Comparison of ENCODE assay signal across 21 mouse cellular contexts in the genomic region with DNA sequence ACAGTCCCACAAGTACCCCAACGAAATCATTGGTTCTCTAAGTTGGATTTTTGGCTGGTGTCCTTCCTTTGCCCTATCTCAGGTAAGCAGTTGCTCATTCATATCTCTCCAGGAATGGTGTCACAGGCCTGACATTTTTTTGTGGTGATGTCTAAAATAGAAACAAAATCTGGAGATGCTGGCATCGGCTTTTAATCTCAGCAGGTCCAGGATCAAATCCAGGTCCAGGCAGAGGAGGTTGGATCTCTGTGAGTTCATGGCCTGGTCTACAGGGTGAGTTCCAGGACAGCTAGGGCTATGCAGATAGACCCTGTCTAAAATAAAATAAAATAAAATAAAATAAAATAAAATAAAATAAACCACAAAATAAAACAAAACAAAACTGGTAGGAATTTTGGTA.
DNase-seq lines count a peak whose midpoint lies in the region; ATAC-seq lines count a peak whose summit lies in the region.
"Had no signal": no experiment of that assay in that cellular context is flagged by ENCODE, and none has a peak within 500 bp of the region (broad histone marks: within the 10 kb centered on the region; RNA-seq: fewer than 3 reads in every experiment).

No protein-coding gene starts in this region.

- no peaks in the 10 kb centered on the region for H3K9me3 ChIP-seq in liver, embryonic 11.5 days (ENCODE audit: control insufficient read depth, low read length)
- H3K9me3 ChIP-seq: embryonic facial prominence, embryonic 15.5 days; forebrain, embryonic 10.5 days; heart, embryonic 13.5 days; hindbrain, embryonic 15.5 days had no signal

- no peaks in the 10 kb centered on the region for H3K36me3 ChIP-seq in liver, embryonic 11.5 days (ENCODE audit: control insufficient read depth, insufficient read depth, low read length)
- H3K36me3 ChIP-seq: embryonic facial prominence, embryonic 15.5 days; forebrain, embryonic 10.5 days; heart, embryonic 13.5 days; hindbrain, embryonic 15.5 days had no signal

- no peak overlapping the region for H3K4me2 ChIP-seq in liver, embryonic 11.5 days
- H3K4me2 ChIP-seq: embryonic facial prominence, embryonic 15.5 days; heart, embryonic 13.5 days; hindbrain, embryonic 15.5 days had no signal

- no peaks in the 10 kb centered on the region for H3K4me1 ChIP-seq in liver, embryonic 11.5 days (replicated peaks; ENCODE audit: control insufficient read depth, insufficient read depth, low read length)
- H3K4me1 ChIP-seq: embryonic facial prominence, embryonic 15.5 days; heart, embryonic 13.5 days had no signal

- ATAC-seq in liver, embryonic 11.5 days (replicated peaks; ENCODE audit: low FRiP score): no peak
- ATAC-seq: activated CD4-positive, CD25-positive, alpha-beta regulatory T cell, adult 4 months; forebrain, embryonic 14.5 days; intestine, embryonic 16.5 days; Patski had no signal

- H3K27me3 ChIP-seq in liver, embryonic 11.5 days (replicated peaks; ENCODE audit: control insufficient read depth, insufficient read depth, low read length): no peaks in the 10 kb centered on the region
- H3K27me3 ChIP-seq: embryonic facial prominence, embryonic 15.5 days; hindbrain, embryonic 15.5 days; Patski had no signal

- H3K4me3 ChIP-seq in liver, embryonic 11.5 days (ENCODE audit: low read depth, low read length): no peak overlapping the region
- H3K4me3 ChIP-seq: embryonic facial prominence, embryonic 15.5 days; erythroblast, embryonic 14.5 days; forebrain, embryonic 10.5 days; gastrocnemius, adult 2 months; heart, embryonic 13.5 days; hindbrain, embryonic 15.5 days had no signal

- H3K9ac ChIP-seq in liver, embryonic 11.5 days (ENCODE audit: low read depth, low read length): no peak overlapping the region
- H3K9ac ChIP-seq: embryonic facial prominence, embryonic 15.5 days; heart, embryonic 13.5 days; hindbrain, embryonic 15.5 days had no signal

- WGBS in liver, embryonic 11.5 days: 82% methylated on average over 2 of the region's 2 CpGs

- DNase-seq in brain, adult 2 months (ENCODE audit: low read depth, low spot score): peak; percentile 94
- DNase-seq in cerebellum, adult 18-20 months: peak; percentile 67 to 75
- peak; percentile 85 for DNase-seq in cerebellum, adult 9-11 months
- DNase-seq in cerebellum, postnatal 36 days: peak; percentile 65 to 75
- no peak for DNase-seq in liver, embryonic 11.5 days (ENCODE audit: low spot score)
- DNase-seq in thymus, postnatal 14 days: no peak
- DNase-seq in layer of hippocampus, adult 8-10 months (ENCODE audit: low spot score in 2 of 2): no peak
- DNase-seq: adrenal gland, postnatal 14 days; embryo, embryonic 11 days; gastrocnemius, adult 2 months; gastrocnemius, postnatal 25 days; heart, postnatal 36 days had no signal

- no peak overlapping the region for H3K27ac ChIP-seq in liver, embryonic 11.5 days (ENCODE audit: low read depth, low read length)
- H3K27ac ChIP-seq: embryonic facial prominence, embryonic 15.5 days; forebrain, embryonic 10.5 days; gastrocnemius, adult 2 months; heart, embryonic 13.5 days; hindbrain, embryonic 15.5 days had no signal

Comparison
In these comparisons a context has a peak if more than half of its experiments do, and no peak if none do; other contexts are left out.
1. DNase-seq: peak in brain, adult 2 months (single experiment), cerebellum, adult 18-20 months (2 of 2), cerebellum, adult 9-11 months (single experiment) and cerebellum, postnatal 36 days (2 of 2); none in liver, embryonic 11.5 days (single experiment), thymus, postnatal 14 days (single experiment) and layer of hippocampus, adult 8-10 months (0 of 2).